Mouse (Mus musculus) lung, postnatal 0 days (tissue): ENCODE results near the gene Ankrd9. TPM values are rescaled to one million over a fixed set of nuclear protein-coding genes. Genes with fewer than 3 reads are reported as not detected.

ENCODE experiments used
- ATAC-seq: fragments of 200-750 bp; cut with Nextera tagmentation; 2 replicates; pipeline ENCODE4 v1.8.0; 2017; ENCODE audit warnings: moderate library complexity
- DNase-seq: peaks from one replicate; pipeline ENCODE4 v3.0.0-alpha.2; 2016; ENCODE audit warnings: low spot score
- H3K27ac ChIP-seq: fragments of 300-500 bp; sonication (generic); 2 replicates; pipeline ENCODE4 v1.5.1; 2014; ENCODE audit warnings: antibody characterized with exemption, mild to moderate bottlenecking, low read length, mixed read lengths
- H3K27me3 ChIP-seq: fragments of 300-500 bp; sonication (generic); replicated peaks from 2 replicates; pipeline ENCODE4 v1.6.1; 2014; ENCODE audit warnings: low read length, mixed read lengths; ENCODE audit not compliant: insufficient read depth
- H3K36me3 ChIP-seq: fragments of 300-500 bp; sonication (generic); 2 replicates; pipeline ENCODE4 v1.6.1; 2014; ENCODE audit warnings: low read length, mixed read lengths; ENCODE audit not compliant: insufficient read depth
- H3K4me1 ChIP-seq: fragments of 300-500 bp; sonication (generic); 2 replicates; pipeline ENCODE4 v1.6.1; 2014; ENCODE audit warnings: antibody characterized with exemption, low read depth, low read length, mixed read lengths; ENCODE audit not compliant: insufficient read depth
- H3K4me2 ChIP-seq: fragments of 300-500 bp; sonication (generic); replicated peaks from 2 replicates; pipeline ENCODE4 v1.6.1; 2014; ENCODE audit warnings: low read depth, mild to moderate bottlenecking, low read length, moderate library complexity, mixed read lengths
- H3K4me3 ChIP-seq: fragments of 300-500 bp; sonication (generic); 2 replicates; pipeline ENCODE4 v1.5.1; 2014; ENCODE audit warnings: low read depth, low read length
- H3K9ac ChIP-seq: fragments of 300-500 bp; sonication (generic); replicated peaks from 2 replicates; pipeline ENCODE4 v1.6.1; 2014; ENCODE audit warnings: low read depth, mild to moderate bottlenecking
- H3K9me3 ChIP-seq: fragments of 300-500 bp; sonication (generic); 2 replicates; pipeline ENCODE4 v1.6.1; 2016; ENCODE audit warnings: low read length, mixed read lengths
- CTCF ChIP-seq: IDR thresholded peaks from 2 replicates; pipeline ENCODE4 v1.5.1; 2016; ENCODE audit warnings: antibody characterized with exemption, mild to moderate bottlenecking
- EP300 ChIP-seq: IDR thresholded peaks from 2 replicates; pipeline ENCODE4 v1.6.1; 2016; ENCODE audit warnings: antibody characterized with exemption, mild to moderate bottlenecking, control low read depth
- WGBS: fragments of 180-500 bp; shearing (Covaris S2); extraction: QIAGEN DNeasy Blood & Tissue Kit; methylation state at CpG from one replicate; pipeline ENCODE4 v1.1.7; 2014; 5-methylcytosine and 5-hydroxymethylcytosine counted together
- polyA plus RNA-seq: library from polyadenylated mRNA; unstranded; fragments of >200 nt; fragmentation: Nextera tagmentation; extraction: Ambion mirVana; gene quantifications from 2 replicates; pipeline ENCODE4 v1.2.1, GENCODE M21; 2015

Gene Ankrd9
- polyA plus RNA-seq, 1 experiment from 2014 or later, result 12.4 TPM

- Histone ChIP-seq H3K4me3 (no peak overlapping the region), H3K9me3 (no peaks in the 10 kb centered on the region), H3K4me1 (no peaks in the 10 kb centered on the region), H3K36me3 (no peaks in the 10 kb centered on the region), H3K27me3 (no peaks in the 10 kb centered on the region), H3K9ac (no peak overlapping the region), H3K4me2 (no peak overlapping the region), H3K27ac (no peak overlapping the region)
- TF ChIP-seq EP300 (no peak), CTCF (no peak)
- 34% methylated on average over 4 of the region's 4 CpGs for WGBS
- ATAC-seq (peak; percentile 66), DNase-seq (peak; percentile 56)
These were observed 5.8 kb upstream of the Ankrd9 start for GRCm38 (mm10) chr12:110984598-110984997.

- H3K9me3 ChIP-seq, result no peaks in the 10 kb centered on the region
- H3K27me3 ChIP-seq, result no peaks in the 10 kb centered on the region
- H3K4me2 ChIP-seq, result no peak overlapping the region
- TF ChIP-seq CTCF, result no peak
- no peak for TF ChIP-seq EP300
- DNase-seq (no peak), ATAC-seq (no peak)
- WGBS, result 76% methylated on average over 8 of the region's 8 CpGs
- H3K9ac ChIP-seq, result no peak overlapping the region
- H3K27ac ChIP-seq, result no peak overlapping the region
- no peaks in the 10 kb centered on the region for H3K36me3 ChIP-seq
- H3K4me3 ChIP-seq, result no peak overlapping the region
- no peaks in the 10 kb centered on the region for H3K4me1 ChIP-seq
These were observed 4.9 kb upstream of the Ankrd9 start for GRCm38 (mm10) chr12:110983714-110984113.

GRCm38 (mm10) chr12:110983083-110983482 is 4.2 kb upstream of the Ankrd9 start:
- Histone ChIP-seq H3K27ac (no peak overlapping the region), H3K4me2 (no peak overlapping the region), H3K4me1 (peaks cover 3% of the 10 kb centered on the region; the same call in 1 of the 2 replicates), H3K27me3 (no peaks in the 10 kb centered on the region), H3K36me3 (no peaks in the 10 kb centered on the region), H3K9me3 (no peaks in the 10 kb centered on the region), H3K9ac (no peak overlapping the region), H3K4me3 (no peak overlapping the region)
- ATAC-seq (no peak), DNase-seq (no peak)
- WGBS, result 70% methylated on average over 8 of the region's 8 CpGs
- TF ChIP-seq EP300 (no peak), CTCF (no peak)

DNA sequence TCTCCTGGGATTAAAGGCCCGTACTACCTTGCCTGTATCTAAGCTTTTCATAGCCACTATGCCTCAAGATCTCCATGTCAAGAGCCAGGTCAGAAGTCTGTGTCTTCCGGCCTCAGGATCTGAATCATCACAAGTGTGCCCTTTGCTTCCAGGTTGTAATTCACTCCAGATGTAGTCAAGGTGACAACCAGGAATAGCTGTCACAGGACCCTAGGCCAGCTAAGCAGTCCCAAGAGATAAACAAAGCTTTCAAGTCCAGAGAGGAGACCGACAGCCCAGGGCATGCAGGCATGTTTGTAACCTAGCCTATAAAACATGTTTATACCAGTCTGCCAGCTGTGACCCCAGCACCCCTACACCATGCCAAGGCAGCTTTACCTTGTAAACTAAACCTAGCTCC is 2.9 kb upstream of the Ankrd9 start:
- H3K9me3 ChIP-seq, result no peaks in the 10 kb centered on the region
- ATAC-seq (no peak), DNase-seq (no peak)
- H3K4me1 ChIP-seq, result peaks cover 5% of the 10 kb centered on the region; the same call in 1 of the 2 replicates
- H3K4me3 ChIP-seq, result no peak overlapping the region
- H3K4me2 ChIP-seq, result no peak overlapping the region
- H3K27me3 ChIP-seq, result no peaks in the 10 kb centered on the region
- H3K9ac ChIP-seq, result no peak overlapping the region
- no peak for TF ChIP-seq CTCF
- no peak for TF ChIP-seq EP300
- H3K36me3 ChIP-seq, result no peaks in the 10 kb centered on the region
- 79% methylated on average over 3 of the region's 3 CpGs for WGBS
- no peak overlapping the region for H3K27ac ChIP-seq

- TF ChIP-seq CTCF (no peak), EP300 (no peak)
- no peak overlapping the region for H3K9ac ChIP-seq
- H3K4me2 ChIP-seq, result no peak overlapping the region
- ATAC-seq (no peak), DNase-seq (no peak)
- H3K36me3 ChIP-seq, result no peaks in the 10 kb centered on the region
- H3K27me3 ChIP-seq, result no peaks in the 10 kb centered on the region
- no peaks in the 10 kb centered on the region for H3K9me3 ChIP-seq
- H3K4me1 ChIP-seq, result peaks cover 5% of the 10 kb centered on the region; the same call in 1 of the 2 replicates
- H3K27ac ChIP-seq, result no peak overlapping the region
- WGBS, result 72% methylated on average over 3 of the region's 3 CpGs
- no peak overlapping the region for H3K4me3 ChIP-seq
These were observed 968 bp upstream of the Ankrd9 start for GRCm38 (mm10) chr12:110979808-110980207.

- peak overlapping the region; percentile 79 for H3K27ac ChIP-seq
- H3K9ac ChIP-seq, result peak overlapping the region; percentile 50
- H3K27me3 ChIP-seq, result no peaks in the 10 kb centered on the region
- peak overlapping the region; percentile 87 for H3K4me2 ChIP-seq
- 36% methylated on average over 14 of the region's 14 CpGs for WGBS
- no peaks in the 10 kb centered on the region for H3K9me3 ChIP-seq
- peak overlapping the region; percentile 61 for H3K4me3 ChIP-seq
- DNase-seq (no peak), ATAC-seq (no peak)
- TF ChIP-seq CTCF, result no peak
- no peak for TF ChIP-seq EP300
- peaks cover 5% of the 10 kb centered on the region; the same call in 1 of the 2 replicates for H3K4me1 ChIP-seq
- H3K36me3 ChIP-seq, result 0 out of 2 replicates have a peak, but pooled peaks cover under 1% of the 10 kb centered on the region
These were observed 789 bp downstream of the Ankrd9 start for GRCm38 (mm10) chr12:110977896-110978606.
